Mouse (Mus musculus) ovary, adult 18-20 months (tissue): ENCODE data around the gene Adgrg6.

Source experiments
- DNase-seq: peaks from one replicate; pipeline ENCODE4 v3.0.0; 2022; ENCODE audit warnings: low spot score, mixed read lengths

The Adgrg6 gene

DNA sequence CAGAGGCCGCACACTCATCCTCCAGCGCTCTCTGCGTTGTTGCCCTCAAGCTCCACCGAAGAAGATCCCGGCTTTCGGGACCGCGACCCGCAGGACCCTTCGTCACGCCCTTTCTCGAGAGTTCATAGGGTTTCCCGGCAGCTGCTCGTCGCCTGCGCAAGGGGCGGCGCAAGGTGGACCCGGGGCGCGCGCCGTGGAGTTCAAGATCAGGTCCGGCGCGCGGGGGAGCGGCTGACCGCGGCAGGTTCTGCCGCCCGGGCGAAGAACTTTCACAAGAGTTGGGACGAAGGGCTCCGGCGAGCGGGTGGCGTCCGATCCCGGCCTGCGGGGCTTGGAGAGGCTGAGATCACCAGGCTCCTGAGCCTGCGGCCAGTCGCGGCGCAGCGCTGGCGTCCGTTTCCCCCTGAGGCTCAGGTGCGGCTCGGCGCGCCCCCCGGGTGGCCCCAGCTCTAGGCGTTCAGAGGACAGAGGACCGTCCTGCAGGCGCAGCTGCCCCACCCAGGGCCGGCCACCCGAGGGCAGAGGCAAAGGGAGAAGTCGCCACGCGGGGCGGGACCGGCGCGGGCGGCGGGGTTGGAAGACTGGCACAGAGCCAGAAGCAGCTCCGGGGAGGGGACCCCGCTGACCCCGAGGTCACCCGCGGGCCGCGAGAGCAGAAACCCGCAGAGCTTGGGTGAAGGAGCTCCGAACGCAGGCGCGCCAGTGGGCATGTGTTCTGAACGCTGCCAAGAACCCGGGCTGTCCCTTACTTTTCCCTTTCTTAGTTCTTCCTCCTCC, at the start of gene Adgrg6:
TSS of gene Adgrg6 (minus strand) at position 719 of the 777 bp plus-strand sequence.
- DNase-seq: peak; percentile 22

DNA sequence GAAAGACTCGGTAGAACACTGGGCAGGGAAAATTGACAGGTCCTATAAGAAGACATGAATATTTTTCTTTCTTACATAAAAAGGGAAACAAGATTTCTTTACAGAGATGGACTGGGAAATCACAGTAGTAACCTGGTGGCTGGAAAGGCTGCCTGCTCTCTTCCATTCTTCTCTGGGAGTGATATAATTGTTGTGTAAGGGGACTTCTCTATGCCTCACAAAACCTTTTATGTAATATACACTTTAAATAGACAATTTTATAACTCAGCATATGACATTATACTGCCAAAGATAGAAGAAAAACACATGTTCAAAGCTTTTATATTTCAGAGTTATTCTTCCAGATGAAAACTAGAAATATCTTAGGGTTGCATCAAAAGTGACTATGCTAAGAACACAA, 46.8 kb upstream of the Adgrg6 start:
- no peak for DNase-seq

- DNase-seq: no peak
These were observed 45.4 kb upstream of the Adgrg6 start for GRCm38 (mm10) chr10:14590816-14591215.

GRCm38 (mm10) chr10:14589667-14590066, 44.2 kb upstream of the Adgrg6 start:
- no peak for DNase-seq

DNA sequence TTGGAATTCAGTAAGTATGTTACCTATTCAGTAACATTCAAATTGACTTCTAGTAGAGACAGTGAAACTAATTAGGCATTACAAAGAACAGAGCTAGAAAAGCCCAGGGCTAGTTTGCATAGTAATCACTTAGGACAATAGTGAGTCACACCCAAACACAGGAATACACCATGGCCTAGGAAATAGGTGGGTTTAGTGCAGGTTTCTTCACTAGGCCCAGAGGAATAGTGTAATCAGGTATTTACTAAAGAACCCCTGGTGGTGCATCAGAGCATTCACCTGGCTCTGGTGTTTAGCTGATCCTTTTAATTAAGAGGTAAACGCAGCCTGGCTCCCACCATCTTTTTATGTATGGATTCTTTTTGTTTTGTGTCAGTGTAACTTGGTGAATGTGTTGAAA, 38.0 kb upstream of the Adgrg6 start:
- DNase-seq: no peak

GRCm38 (mm10) chr10:14574255-14574654, 28.8 kb upstream of the Adgrg6 start:
- no peak for DNase-seq

DNA sequence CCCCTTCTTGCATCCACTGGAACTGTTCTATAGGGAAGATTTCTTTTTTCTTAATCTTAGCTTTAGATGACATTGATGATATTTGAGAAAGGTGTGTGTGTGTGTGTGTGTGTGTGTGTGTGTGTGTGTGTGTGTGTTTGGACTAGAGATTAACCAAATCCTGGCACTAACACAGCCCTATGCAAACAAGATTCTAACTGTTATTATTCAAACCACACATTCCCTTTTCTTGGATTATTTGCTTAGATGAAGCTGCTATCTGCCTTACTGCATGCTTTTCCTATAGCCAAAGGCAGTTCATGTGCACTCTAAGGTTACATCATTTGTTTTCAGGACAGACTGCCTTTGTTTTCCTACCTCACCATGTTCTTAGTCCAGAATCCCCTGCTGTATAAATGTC, 25.7 kb upstream of the Adgrg6 start:
- DNase-seq: no peak

DNA sequence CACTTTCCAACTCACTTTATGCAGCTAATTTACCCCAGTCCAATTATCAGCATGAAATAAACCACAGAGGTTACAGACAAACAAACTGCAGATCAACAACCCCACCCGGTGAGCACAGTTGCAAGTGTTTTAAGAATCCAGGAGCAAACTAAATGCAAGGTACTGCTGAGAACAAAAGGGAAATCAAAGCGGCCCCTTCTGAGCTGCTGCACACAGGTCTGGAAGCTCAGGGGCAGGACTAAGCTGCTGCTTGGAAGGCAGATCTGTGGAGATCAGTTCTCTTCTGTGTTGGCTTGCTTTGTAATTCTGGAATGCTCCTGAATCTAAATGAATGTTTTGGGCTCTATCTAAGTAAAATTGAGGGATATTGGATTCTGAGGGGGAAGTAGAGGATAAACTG, 25.2 kb upstream of the Adgrg6 start:
- no peak for DNase-seq

DNA sequence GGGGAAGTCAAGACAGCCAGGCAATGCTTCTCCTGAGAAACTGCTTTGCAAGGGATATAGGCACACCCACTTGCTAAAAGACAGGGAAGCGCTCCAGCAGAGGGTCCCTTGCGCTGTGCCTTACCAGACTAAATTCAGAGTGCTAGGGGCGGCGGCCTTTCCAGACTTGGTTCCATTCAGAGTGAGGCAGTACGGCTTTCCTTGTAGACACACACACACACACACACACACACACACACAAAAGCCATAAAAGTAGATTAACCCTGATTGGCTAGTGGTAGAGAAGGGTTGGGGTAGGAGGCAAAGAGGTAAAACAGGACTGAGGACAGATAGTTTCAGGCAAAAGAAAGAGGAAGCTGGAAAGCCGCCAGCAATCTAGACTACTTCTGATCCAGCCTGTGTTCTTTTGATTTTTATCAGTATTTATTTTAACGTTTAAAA, 672 bp upstream of the Adgrg6 start:
- no peak for DNase-seq

DNA sequence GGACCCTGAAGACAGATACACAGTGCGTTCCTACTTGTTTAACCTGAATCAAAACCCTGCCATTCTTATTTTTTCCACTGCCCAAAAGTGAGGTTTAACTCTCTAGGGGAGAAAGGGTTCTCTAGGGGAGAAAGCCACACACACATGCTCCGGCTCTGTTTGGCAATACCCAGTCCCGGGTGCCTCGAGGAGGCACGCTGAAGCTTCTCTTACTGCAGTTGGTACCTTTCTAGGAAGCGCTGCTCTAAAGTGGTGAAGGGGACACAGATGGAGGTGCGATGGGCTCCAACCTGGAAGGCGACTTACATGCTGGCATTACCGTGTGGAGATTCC, 885 bp downstream of the Adgrg6 start:
- no peak for DNase-seq

DNA sequence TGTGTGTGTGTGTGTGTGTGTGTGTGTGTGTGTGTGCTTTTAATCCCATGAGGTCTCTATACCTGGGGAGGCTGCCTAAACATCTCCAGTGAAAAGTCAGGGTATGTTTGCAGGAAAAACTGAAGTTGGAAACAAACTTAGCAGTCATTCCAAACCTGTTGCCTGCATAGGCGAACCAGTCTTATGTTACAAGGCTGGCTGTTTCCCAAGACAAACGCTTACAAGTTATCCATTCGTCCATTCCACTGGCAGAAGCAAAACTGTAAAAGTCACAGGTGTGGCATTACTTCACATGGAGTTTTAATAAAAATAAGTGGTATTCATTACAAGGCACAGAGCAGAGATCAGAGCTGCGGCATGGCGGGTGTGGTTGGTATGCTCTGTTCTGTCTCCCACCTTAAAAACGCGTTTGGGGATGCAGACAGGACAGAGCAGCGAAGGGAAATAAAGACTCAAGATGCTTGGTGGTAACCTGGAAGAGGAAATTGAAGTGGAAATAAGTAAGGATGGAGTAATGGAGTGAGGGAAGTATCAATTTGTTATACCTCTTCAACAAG, 1.9 kb downstream of the Adgrg6 start:
- no peak for DNase-seq

- DNase-seq: no peak
These were observed 8.4 kb downstream of the Adgrg6 start for GRCm38 (mm10) chr10:14537102-14537501.

DNA sequence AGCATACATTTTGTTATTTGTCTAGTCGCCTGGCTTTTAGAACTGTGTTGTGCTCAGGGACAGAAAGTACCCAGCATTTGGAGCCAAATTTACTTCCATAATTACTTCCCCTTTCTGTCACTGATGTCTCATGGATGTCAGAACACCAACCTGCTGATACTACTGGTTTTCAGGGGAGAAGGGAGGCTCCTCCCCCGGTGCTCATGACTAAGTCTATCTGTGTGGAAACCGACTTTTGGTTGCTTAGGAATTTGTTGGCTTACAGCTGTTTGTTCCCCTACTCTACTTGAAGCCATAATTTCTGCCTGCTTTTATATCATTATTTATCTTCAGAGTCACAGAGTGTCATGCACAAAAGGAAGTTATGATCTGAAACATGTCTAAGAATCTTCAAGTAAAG, 14.4 kb downstream of the Adgrg6 start:
- DNase-seq: no peak

- DNase-seq: no peak
These were observed 14.8 kb downstream of the Adgrg6 start for GRCm38 (mm10) chr10:14530670-14531069.

GRCm38 (mm10) chr10:14527765-14528164, 17.7 kb downstream of the Adgrg6 start:
- DNase-seq: no peak

DNA sequence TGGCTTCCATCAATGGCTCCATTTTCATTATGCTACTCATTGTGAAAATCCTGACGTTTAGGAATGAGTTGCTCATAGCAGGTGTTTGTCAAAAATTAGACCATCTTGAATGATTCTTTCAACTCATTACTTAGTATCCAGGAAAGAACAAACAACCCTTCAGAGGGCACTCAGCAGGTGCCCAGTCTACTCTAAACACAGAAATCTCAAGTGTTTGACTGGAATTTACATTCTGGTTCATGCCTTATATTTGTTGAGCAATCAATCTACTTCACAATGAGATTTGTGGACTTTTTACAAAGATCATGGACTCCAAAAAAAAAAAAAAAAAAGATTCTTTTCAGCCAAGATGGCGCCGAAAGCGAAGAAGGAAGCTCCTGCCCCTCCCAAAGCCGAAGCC, 22.7 kb downstream of the Adgrg6 start:
- no peak for DNase-seq

DNA sequence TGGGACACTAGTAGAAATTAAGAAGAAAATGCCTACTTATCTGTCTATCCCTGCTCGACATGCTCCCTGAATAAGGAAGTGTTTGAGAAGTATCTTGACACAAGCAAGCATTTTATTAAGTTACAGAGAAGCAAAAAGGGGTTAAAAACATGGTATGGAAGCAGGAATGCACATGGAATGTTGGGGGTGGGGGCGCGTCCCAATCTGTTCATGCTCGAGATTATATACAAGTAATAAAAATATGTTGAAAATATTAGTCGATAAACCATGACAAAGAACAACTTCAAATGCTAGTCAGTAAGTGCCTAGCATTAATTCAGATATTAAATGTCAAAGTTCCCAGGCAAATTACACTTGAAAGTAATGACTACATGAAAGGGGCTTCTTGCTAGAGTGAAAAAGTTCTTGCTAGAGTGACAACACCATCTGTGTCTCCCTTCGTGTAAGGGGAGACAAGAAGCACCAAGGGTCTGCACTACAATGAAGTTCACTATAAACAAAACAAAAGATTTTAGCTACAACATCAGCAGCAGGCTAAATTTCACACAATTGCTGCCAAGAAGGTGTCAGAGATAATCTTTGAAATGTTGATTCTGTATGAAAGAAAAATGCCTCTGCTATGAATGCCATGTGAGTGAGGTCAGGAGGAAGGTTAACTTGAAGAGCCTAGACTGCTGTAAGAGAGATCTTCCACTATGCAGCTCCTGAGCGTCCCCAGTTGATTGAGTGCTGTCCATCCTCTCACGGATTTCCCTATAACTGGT, 24.4 kb downstream of the Adgrg6 start:
- DNase-seq: no peak

GRCm38 (mm10) chr10:14517909-14518308, 27.6 kb downstream of the Adgrg6 start:
- no peak for DNase-seq

DNA sequence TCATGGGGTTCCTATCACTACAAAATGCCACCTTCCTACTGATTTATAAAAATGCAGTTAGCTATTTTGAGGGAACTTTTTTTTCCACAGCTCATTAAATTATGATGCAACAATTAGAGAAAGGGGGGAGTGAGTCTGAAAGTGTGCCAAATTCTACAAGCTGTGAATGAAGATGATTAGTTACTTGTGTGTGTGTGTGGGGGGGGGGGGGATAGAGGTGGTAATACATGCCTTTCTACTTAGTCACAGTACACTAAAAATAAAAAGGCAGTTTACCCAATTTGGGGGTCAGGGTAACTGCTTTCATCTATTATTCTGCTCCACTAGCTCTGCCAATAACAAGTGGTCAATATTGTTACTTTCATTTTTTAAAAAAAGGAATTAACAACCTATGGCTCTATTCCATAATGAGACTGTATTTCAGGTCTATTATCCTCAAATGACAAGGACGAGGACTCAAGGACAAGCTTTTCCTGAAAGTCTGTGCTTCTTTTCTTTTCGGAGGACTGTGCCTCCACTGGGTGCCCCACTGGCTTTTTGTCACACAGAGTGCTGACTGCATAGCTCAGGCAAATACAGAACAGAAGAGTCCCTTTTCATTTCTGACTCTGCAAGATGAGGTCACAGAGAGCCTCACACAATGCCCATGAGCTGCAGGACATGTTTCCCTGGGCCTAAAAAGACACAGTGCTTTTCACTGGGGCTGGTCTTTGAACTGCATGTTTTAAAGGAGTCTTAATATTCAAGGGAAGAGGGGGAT, 33.4 kb downstream of the Adgrg6 start:
- DNase-seq: no peak

GRCm38 (mm10) chr10:14511157-14511556, 34.3 kb downstream of the Adgrg6 start:
- no peak for DNase-seq

DNA sequence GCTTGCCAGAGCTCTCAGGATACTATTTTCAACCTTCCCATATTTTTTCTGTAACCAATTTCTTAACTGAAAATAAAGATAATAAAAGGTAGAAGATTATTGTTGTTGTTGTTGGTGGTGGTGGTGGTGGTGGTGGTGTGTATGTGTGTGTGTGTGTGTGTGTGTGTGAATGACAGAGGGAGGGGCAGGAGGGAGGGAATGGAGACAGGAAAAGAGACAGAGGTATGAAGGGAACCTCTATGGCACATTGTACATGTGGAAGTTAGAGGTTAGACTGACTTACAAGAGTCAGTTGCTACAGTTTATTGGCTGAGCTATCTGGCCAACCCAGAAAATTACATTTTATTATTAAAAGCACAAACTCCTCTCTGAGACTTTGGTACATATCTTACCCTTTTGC, 49.8 kb downstream of the Adgrg6 start:
- no peak for DNase-seq

DNA sequence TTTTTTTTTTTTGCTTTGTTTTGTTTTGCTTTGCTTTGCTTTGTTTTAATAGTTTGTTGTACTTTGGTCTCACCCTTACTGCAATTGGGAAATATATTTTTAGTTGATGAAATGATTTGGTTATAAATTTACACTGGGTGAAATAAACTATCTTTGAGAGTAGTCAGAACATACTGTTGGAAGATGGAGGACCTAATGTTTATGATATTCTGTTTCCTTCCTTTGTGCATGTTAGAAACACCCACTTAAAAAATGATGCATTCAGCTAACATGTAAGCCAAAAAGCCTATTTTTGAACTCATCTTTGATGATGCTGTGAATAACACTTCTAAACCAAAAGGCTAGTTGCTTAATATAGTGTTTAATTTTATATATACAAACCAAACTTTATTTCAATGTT, 50.3 kb downstream of the Adgrg6 start:
- no peak for DNase-seq

DNA sequence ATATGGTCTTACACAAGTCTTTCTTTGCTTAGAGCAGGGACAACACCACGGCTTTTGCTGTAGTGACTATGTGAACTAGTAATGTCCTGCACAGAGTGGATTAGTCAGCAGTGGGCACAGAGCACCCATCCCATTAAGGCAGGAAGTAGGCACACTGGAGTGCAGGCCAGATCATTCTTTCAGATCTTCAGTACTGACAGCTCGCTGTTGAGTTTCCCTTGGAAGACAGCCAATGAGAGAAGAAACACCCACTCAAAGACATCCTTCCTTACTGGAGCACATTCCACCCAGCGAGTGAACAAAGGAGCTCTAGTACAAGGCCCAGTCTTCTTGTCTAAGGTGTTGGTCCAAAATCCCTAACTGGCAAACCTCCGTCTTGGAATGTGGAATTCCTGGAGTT, 53.6 kb downstream of the Adgrg6 start:
- no peak for DNase-seq
